Mouse (Mus musculus): ENCODE measurements around the gene Plxna2.

DNA sequence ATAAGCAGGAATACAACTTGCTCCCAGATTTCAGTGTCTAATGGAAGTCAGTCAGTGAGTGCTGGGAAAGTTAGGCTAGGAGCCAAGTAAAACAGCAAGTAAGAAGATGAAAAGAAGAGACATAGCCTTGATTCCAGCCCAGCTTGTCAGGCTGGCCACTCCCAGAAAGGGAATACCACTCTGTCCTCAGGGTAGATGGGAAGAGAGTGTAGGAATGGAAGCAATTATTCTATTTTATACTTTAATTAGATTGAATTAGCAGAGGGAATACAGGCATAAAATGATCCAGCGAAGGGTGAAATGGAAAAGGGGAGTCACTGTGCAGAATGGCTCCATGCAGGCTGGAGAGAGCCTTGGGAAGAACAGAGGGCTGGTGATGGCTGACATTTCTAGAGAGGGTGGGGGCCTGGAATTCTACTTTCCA lies 99.4 kb downstream of the Plxna2 start:
- TF ChIP-seq CTCF (IDR thresholded peaks at IDR 0.05; ENCODE audit: extremely low read depth, insufficient read depth, insufficient read length, insufficient replicate concordance) (no peak), POLR2A (IDR thresholded peaks at IDR 0.05; ENCODE audit: low read depth, low read length) (no peak)

Measured in spleen, adult 2 months (tissue).